Mouse (Mus musculus): ENCODE data around the gene Shbg. TPM values are rescaled to one million over a fixed set of nuclear protein-coding genes. Genes with fewer than 3 reads are reported as not detected.

Shbg gene
- polyA plus RNA-seq, 1 experiment from 2014 or later: 33.4 TPM

DNA sequence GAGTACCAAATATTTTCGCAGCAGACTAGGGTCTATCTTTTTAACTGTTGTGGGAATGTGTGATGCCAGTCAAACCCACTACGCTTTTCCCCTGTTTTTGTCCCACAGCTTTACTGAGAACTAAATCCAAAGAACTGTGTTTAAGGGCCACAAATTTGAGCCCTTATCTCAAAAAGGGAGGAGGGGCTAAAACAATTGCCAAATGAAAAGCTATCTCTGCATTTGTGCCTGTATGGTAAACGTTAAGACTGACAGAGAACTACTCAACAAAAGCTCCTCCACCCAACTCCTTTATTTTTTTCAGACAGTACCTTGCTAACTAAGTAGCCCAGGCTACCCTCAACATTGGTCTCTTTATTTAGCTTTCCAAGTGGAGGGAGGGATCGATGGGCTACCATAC is 24.9 kb downstream of the Shbg start:
- ATAC-seq (ENCODE audit: low read depth): no peak
- no peak for DNase-seq
- WGBS (ENCODE audit: insufficient replicate concordance): 63% methylated on average over 4 of the region's 4 CpGs
- Histone ChIP-seq H3K4me2 (no peak overlapping the region), H3K9me3 (replicated peaks) (no peaks in the 10 kb centered on the region), H3K36me3 (peaks cover 60% of the 10 kb centered on the region), H3K27me3 (no peaks in the 10 kb centered on the region), H3K4me1 (replicated peaks) (peaks cover 58% of the 10 kb centered on the region), H3K9ac (peak overlapping the region; percentile 43; the same call in 1 of the 2 replicates), H3K27ac (peak overlapping the region; percentile 96), H3K4me3 (replicated peaks) (no peak overlapping the region)

DNA sequence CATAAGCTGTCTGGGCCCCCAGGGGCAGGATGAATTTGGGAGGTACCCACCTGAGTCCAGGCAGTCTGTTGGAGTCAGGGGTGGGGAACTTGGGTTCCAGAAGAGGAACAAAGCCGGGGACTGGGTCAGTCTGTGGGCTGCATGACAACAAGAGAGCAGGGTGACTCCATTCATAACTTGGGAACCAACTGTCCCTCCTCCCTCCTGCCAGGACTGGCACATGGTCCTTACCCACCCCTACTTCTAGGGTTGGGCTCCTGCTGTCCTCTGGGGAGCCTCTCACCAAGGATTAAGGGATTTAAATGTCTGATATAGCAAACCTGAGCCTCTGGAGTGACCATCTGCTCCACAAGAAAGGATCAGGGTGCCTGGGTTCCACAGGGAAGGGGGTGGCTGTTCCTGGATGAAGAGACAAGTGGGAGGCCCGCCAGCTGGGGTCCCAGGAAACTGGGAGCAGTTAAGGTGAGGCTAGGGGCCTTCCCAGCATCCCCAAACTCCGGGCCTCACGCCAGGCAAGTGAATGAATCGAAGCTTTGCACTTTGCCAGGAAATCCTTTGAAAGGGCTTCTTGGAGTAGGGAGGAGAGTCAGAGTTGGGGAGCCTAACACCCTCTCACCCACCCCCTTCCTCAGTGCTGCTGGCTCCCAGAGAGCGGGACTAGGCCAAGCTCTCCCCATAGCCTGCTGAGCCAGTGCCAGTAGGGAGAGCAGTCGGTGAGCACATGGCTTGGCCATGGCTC is 25.6 kb downstream of the Shbg start:
- Histone ChIP-seq H3K9ac (peak overlapping the region; percentile 43; the same call in 1 of the 2 replicates), H3K4me2 (no peak overlapping the region), H3K27ac (peak overlapping the region; percentile 96), H3K27me3 (no peaks in the 10 kb centered on the region), H3K4me3 (replicated peaks) (no peak overlapping the region), H3K4me1 (replicated peaks) (peaks cover 65% of the 10 kb centered on the region), H3K9me3 (replicated peaks) (no peaks in the 10 kb centered on the region), H3K36me3 (peaks cover 67% of the 10 kb centered on the region)
- 77% methylated on average over 7 of the region's 7 CpGs for whole genome bisulfite sequencing (ENCODE audit: insufficient replicate concordance)
- DNase-seq (no peak), ATAC-seq (ENCODE audit: low read depth) (no peak)

DNA sequence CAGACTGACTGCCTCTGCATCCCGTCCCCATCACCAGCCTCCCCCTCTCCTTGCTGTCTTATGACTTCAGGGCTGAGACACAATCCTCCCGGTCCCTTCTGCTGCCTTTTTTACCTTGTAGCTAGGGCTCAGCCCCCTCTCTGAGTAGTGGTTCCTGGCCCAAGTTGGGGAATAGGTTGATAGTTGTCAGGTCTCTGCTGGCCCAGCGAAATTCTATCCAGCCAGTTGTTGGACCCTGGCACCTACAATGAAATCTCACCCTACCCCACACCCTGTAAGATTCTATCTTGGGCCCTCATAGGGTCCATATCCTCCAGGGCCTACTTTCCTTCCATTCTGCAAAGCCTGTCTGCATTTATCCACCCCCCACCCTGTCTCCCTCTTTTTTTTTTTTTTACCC is 26.3 kb downstream of the Shbg start:
- no peak for ATAC-seq (ENCODE audit: low read depth)
- H3K4me1 ChIP-seq (replicated peaks): peaks cover 71% of the 10 kb centered on the region
- WGBS (ENCODE audit: insufficient replicate concordance): 76% methylated on average over 3 of the region's 3 CpGs

GRCm38 (mm10) chr11:69590622-69591021 is 27.1 kb downstream of the Shbg start:
- 65% methylated on average over 8 of the region's 8 CpGs for WGBS (ENCODE audit: insufficient replicate concordance)

More for the DNA sequence above, 26.3 kb downstream of the Shbg start:
- no peaks in the 10 kb centered on the region for H3K27me3 ChIP-seq
- peak overlapping the region; percentile 96 for H3K27ac ChIP-seq
- H3K36me3 ChIP-seq: peaks cover 73% of the 10 kb centered on the region
- peak overlapping the region; percentile 62; the same call in 1 of the 2 replicates for H3K4me2 ChIP-seq
- peak overlapping the region; percentile 43; the same call in 1 of the 2 replicates for H3K9ac ChIP-seq
- H3K9me3 ChIP-seq (replicated peaks): no peaks in the 10 kb centered on the region
- no peak for DNase-seq
- H3K4me3 ChIP-seq (replicated peaks): no peak overlapping the region

DNA sequence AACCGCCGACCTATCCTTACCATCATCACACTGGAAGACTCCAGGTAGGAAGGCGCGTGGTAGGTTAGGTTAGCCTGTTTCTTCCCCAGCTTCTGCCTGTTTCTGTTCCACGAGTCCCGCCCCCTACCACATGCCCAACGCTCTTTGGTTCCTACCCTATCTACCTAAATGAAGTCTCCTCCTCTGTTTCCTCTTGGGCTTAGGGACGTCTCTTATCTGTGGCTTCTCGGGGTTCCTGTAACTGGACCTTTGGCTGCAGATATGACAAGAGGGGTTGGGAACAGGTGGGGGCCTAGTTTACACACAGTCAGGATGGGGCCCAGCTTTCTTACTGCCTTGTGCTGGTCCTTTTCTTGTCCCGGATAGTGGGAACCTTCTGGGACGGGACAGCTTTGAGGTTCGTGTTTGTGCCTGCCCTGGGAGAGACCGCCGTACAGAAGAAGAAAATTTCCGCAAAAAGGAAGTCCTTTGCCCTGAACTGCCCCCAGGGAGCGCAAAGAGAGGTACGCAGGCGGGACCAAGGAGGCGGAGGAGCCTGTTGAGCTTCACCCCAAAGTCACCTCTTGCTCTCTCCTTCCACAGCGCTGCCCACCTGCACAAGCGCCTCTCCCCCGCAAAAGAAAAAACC is 28.4 kb downstream of the Shbg start:
- peak overlapping the region; percentile 96 for H3K27ac ChIP-seq
- peak overlapping the region; percentile 67 for H3K9ac ChIP-seq
- H3K4me3 ChIP-seq (replicated peaks): peak overlapping the region; percentile 30
- H3K9me3 ChIP-seq (replicated peaks): no peaks in the 10 kb centered on the region
- 38% methylated on average over 22 of the region's 22 CpGs for WGBS (ENCODE audit: insufficient replicate concordance)
- DNase-seq (peak; percentile 67), ATAC-seq (ENCODE audit: low read depth) (peak; percentile 82)
- no peaks in the 10 kb centered on the region for H3K27me3 ChIP-seq
- peak overlapping the region; percentile 62 for H3K4me2 ChIP-seq
- H3K36me3 ChIP-seq: peaks cover 70% of the 10 kb centered on the region
- peaks cover 92% of the 10 kb centered on the region for H3K4me1 ChIP-seq (replicated peaks)

More at GRCm38 (mm10) chr11:69590622-69591021, 27.1 kb downstream of the Shbg start:
- Histone ChIP-seq H3K36me3 (peaks cover 73% of the 10 kb centered on the region), H3K4me2 (peak overlapping the region; percentile 62), H3K4me1 (replicated peaks) (peaks cover 79% of the 10 kb centered on the region), H3K27ac (peak overlapping the region; percentile 96), H3K4me3 (replicated peaks) (no peak overlapping the region), H3K9me3 (replicated peaks) (no peaks in the 10 kb centered on the region), H3K27me3 (no peaks in the 10 kb centered on the region), H3K9ac (peak overlapping the region; percentile 67)
- DNase-seq: no peak
- peak; percentile 71 for ATAC-seq (ENCODE audit: low read depth)

- H3K4me1 ChIP-seq (replicated peaks): peaks cover 91% of the 10 kb centered on the region
- ATAC-seq (ENCODE audit: low read depth) (peak; percentile 76), DNase-seq (peak; percentile 76)
- H3K27me3 ChIP-seq: no peaks in the 10 kb centered on the region
- H3K36me3 ChIP-seq: peaks cover 62% of the 10 kb centered on the region
- no peaks in the 10 kb centered on the region for H3K9me3 ChIP-seq (replicated peaks)
- 25% methylated on average over 7 of the region's 7 CpGs for WGBS (ENCODE audit: insufficient replicate concordance)
- peak overlapping the region; percentile 65 for H3K4me2 ChIP-seq
- H3K9ac ChIP-seq: peak overlapping the region; percentile 62
- H3K27ac ChIP-seq: peak overlapping the region; percentile 96
- H3K4me3 ChIP-seq (replicated peaks): peak overlapping the region; percentile 34
These were observed 31.9 kb downstream of the Shbg start for GRCm38 (mm10) chr11:69585718-69586325.

GRCm38 (mm10) chr11:69584937-69585336 is 32.8 kb downstream of the Shbg start:
- peaks cover 82% of the 10 kb centered on the region for H3K4me1 ChIP-seq (replicated peaks)

DNA sequence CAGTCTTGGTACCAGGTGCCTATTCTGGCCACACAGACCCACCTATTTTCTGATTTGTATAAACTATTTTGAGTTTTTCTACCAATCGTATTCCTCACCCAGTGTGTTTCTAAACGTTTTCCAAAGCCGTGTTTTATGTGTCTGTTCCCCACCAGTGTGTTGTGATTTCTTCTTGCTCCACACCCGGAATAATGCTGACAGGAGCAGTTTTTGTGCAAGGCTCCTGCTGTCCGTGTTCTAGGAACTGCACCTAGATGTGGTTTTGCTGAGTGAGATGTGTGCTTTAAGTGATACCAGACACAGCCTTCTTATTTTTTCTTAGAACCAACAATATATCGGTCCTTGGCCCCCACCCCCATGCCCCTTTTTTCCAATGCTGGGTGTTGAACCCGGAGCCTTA is 33.7 kb downstream of the Shbg start:
- Histone ChIP-seq H3K27ac (peak overlapping the region; percentile 96), H3K4me1 (replicated peaks) (peaks cover 77% of the 10 kb centered on the region), H3K4me2 (peak overlapping the region; percentile 65), H3K36me3 (peaks cover 44% of the 10 kb centered on the region), H3K9me3 (replicated peaks) (no peaks in the 10 kb centered on the region), H3K4me3 (replicated peaks) (no peak overlapping the region), H3K27me3 (no peaks in the 10 kb centered on the region), H3K9ac (peak overlapping the region; percentile 62)
- no peak for ATAC-seq (ENCODE audit: low read depth)
- DNase-seq: no peak
- 63% methylated on average over 7 of the region's 7 CpGs for WGBS (ENCODE audit: insufficient replicate concordance)

More at GRCm38 (mm10) chr11:69584937-69585336, 32.8 kb downstream of the Shbg start:
- Histone ChIP-seq H3K4me2 (peak overlapping the region; percentile 65), H3K9ac (peak overlapping the region; percentile 62), H3K4me3 (replicated peaks) (peak overlapping the region; percentile 27; the same call in 1 of the 2 replicates), H3K27ac (peak overlapping the region; percentile 96), H3K36me3 (peaks cover 54% of the 10 kb centered on the region), H3K27me3 (no peaks in the 10 kb centered on the region), H3K9me3 (replicated peaks) (no peaks in the 10 kb centered on the region)
- WGBS (ENCODE audit: insufficient replicate concordance): 77% methylated on average over 13 of the region's 13 CpGs
- ATAC-seq (ENCODE audit: low read depth): no peak
- DNase-seq: no peak

DNA sequence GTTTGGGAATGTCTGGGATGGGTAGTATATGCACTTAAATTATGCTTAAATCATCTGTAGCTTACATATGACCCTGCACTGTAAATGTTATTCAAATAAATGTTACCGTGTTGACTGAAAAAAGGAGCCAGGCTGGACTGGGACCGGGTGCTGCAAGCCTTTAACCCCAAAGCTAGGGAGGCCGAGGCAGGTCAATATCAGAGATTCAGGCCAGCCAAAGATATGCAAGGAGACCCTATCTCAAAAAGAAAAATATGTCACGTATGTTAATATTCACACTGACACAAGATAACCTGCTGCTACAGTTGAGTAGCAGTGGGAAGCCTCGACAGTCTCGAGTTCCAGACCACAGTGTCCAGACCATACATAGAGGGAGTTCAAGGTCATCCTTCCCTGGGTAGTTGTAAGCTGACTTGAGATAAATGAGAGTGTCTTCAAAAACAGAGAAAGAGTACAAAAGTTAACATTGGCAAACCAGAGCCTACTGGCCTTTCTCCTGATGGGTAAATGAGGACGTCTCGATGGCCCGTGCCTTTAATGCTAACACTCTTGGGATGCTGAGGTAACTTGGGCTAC is 35.4 kb downstream of the Shbg start:
- Histone ChIP-seq H3K9ac (peak overlapping the region; percentile 88), H3K9me3 (replicated peaks) (no peaks in the 10 kb centered on the region), H3K36me3 (peaks cover 29% of the 10 kb centered on the region), H3K4me1 (replicated peaks) (peaks cover 71% of the 10 kb centered on the region), H3K4me2 (peak overlapping the region; percentile 93), H3K27ac (peak overlapping the region; percentile 96), H3K27me3 (no peaks in the 10 kb centered on the region), H3K4me3 (replicated peaks) (peak overlapping the region; percentile 76)
- 48% methylated on average over 9 of the region's 9 CpGs for WGBS (ENCODE audit: insufficient replicate concordance)
- ATAC-seq (ENCODE audit: low read depth): no peak
- DNase-seq: no peak

GRCm38 (mm10) chr11:69581814-69582213 is 35.9 kb downstream of the Shbg start:
- Histone ChIP-seq H3K9ac (peak overlapping the region; percentile 88), H3K27ac (peak overlapping the region; percentile 96), H3K27me3 (no peaks in the 10 kb centered on the region), H3K4me3 (replicated peaks) (peak overlapping the region; percentile 76), H3K4me1 (replicated peaks) (peaks cover 71% of the 10 kb centered on the region), H3K36me3 (peaks cover 29% of the 10 kb centered on the region), H3K9me3 (replicated peaks) (no peaks in the 10 kb centered on the region), H3K4me2 (peak overlapping the region; percentile 93)
- no peak for DNase-seq
- no peak for ATAC-seq (ENCODE audit: low read depth)
- 2% methylated on average over 8 of the region's 8 CpGs for WGBS (ENCODE audit: insufficient replicate concordance)
